Mouse (Mus musculus): ENCODE data around the gene Ndufs1.

GRCm38 (mm10) chr1:63126206-63126605 lies 50.4 kb downstream of the Ndufs1 start:
- TF ChIP-seq CTCF (IDR thresholded peaks at IDR 0.05) (no peak), EP300 (IDR thresholded peaks at IDR 0.05) (no peak)

All from lung, postnatal 0 days (tissue).